Mouse (Mus musculus) midbrain, embryonic 15.5 days (tissue): Measurements from ENCODE around the gene Rab11b. TPM values are rescaled to one million over a fixed set of nuclear protein-coding genes. Genes with fewer than 3 reads are reported as not detected.

Experiments used
- ATAC-seq: fragments of 200-750 bp; cut with Nextera tagmentation; replicated peaks from 2 replicates; pipeline ENCODE4 v1.8.0; 2017; ENCODE audit warnings: moderate TSS enrichment
- H3K27ac ChIP-seq: fragments of 300-500 bp; sonication (generic); 2 replicates; pipeline ENCODE4 v1.5.1; 2015; ENCODE audit warnings: mild to moderate bottlenecking, inconsistent platforms
- H3K27me3 ChIP-seq: fragments of 300-500 bp; sonication (generic); replicated peaks from 2 replicates; pipeline ENCODE4 v1.6.1; 2015; ENCODE audit warnings: inconsistent platforms
- H3K36me3 ChIP-seq: fragments of 300-500 bp; sonication (generic); replicated peaks from 2 replicates; pipeline ENCODE4 v1.6.1; 2015; ENCODE audit warnings: inconsistent platforms
- H3K4me1 ChIP-seq: fragments of 300-500 bp; sonication (generic); 2 replicates; pipeline ENCODE4 v1.6.1; 2015; ENCODE audit warnings: inconsistent platforms
- H3K4me2 ChIP-seq: fragments of 300-500 bp; sonication (generic); 2 replicates; pipeline ENCODE4 v1.6.1; 2015; ENCODE audit warnings: inconsistent platforms, mild to moderate bottlenecking, moderate library complexity
- H3K4me3 ChIP-seq: fragments of 300-500 bp; sonication (generic); 2 replicates; pipeline ENCODE4 v1.5.1; 2015; ENCODE audit warnings: mild to moderate bottlenecking, inconsistent platforms
- H3K9ac ChIP-seq: fragments of 300-500 bp; sonication (generic); 2 replicates; pipeline ENCODE4 v1.6.1; 2015; ENCODE audit warnings: mild to moderate bottlenecking, inconsistent platforms
- H3K9me3 ChIP-seq: fragments of 300-500 bp; sonication (generic); 2 replicates; pipeline ENCODE4 v1.6.1; 2016; ENCODE audit warnings: inconsistent platforms
- WGBS: fragments of 180-500 bp; shearing (Covaris S2); methylation state at CpG from one replicate; pipeline ENCODE4 v1.1.7; 2015; ENCODE audit warnings: mixed read lengths; 5-methylcytosine and 5-hydroxymethylcytosine counted together
- polyA plus RNA-seq: library from polyadenylated mRNA; unstranded; fragments of >200 nt; fragmentation: Nextera tagmentation; extraction: Ambion mirVana; gene quantifications from 2 replicates; pipeline ENCODE4 v1.2.1, GENCODE M21; 2015

Gene Rab11b
- polyA plus RNA-seq: 630 and 639 TPM in 2 replicates

DNA sequence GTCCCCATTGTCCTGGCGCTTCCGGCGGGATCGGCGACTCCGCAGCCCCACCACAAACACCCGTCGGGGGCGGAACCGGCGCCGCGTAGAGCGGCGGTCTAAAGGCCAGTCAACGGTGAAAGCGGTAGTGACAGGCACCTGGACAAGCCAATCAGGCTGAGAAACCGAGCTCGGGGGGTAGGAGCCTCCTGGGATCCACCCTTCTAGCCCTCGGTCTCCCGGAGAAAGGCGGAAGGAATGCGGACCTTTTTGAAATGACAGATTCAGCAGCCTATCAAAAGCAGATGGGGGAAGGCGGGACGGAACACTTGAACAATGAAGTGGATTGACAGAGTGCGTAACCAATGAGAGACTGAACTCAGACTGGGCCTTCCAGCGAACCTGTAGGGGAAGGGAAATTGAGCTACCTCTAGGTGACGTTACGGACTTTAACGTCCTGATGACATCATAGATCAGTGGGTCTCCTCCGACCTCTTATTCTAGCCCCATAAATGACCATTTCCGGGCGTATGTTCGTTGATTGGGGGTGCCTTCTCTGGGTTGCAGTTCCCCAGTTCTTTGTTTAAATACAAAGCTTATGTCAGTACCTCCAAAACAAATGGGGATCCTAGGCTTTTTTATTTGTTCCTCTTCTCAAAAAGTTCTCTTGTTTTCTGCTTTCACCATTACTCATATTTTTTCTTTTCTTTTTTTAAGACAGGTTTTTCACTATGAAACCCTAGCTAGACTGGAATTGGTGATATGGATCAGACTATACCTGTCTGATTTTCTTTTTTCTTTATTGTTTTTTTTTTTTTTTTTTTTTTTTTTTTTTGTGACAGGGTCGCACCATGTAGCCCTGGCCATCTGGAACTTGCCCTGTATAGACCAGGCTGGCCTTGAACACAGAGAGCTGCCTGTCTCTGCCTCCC lies at the start of gene Rab11b:
Gene Rab11b (minus strand): TSS at position 276 of the 911 bp plus-strand sequence.
- Histone ChIP-seq H3K27me3 (no peaks in the 10 kb centered on the region), H3K4me2 (peak within 1 kb of the TSS; percentile 56), H3K4me3 (peak within 1 kb of the TSS; percentile 79), H3K4me1 (peaks cover 40% of the 10 kb centered on the region), H3K36me3 (no peaks in the 10 kb centered on the region), H3K27ac (peak within 1 kb of the TSS; percentile 98), H3K9me3 (no peaks in the 10 kb centered on the region), H3K9ac (peak within 1 kb of the TSS; percentile 99)
- 2% methylated on average over 35 of the region's 35 CpGs for WGBS
- peak; percentile 99 for ATAC-seq

DNA sequence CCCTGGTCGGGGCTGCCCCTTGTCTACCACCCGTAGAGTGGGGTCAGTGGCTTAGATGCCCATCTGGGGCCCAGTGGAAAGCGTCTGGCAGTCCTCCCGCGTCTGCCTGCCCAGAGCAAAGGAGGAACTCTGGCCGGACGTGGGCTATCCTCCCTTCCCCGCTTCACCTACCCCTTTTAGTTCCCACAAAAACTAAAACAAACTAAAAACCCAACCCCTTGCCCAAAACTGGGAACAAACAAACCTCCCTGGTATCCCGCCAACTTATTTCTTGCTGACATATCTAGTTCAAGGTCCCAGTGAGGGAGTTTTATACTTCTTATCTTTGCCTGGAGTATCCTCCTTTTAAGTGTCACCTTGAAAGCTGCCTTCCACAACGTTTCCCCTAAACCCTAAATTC lies 47.9 kb upstream of the Rab11b start:
- Histone ChIP-seq H3K9me3 (no peaks in the 10 kb centered on the region), H3K4me1 (0 out of 2 replicates have a peak, but pooled peaks cover 5% of the 10 kb centered on the region), H3K36me3 (no peaks in the 10 kb centered on the region), H3K9ac (no peak overlapping the region), H3K4me3 (no peak overlapping the region), H3K27me3 (no peaks in the 10 kb centered on the region), H3K4me2 (no peak overlapping the region), H3K27ac (no peak overlapping the region)
- WGBS: 42% methylated on average over 10 of the region's 10 CpGs
- no peak for ATAC-seq

- Histone ChIP-seq H3K9ac (no peak overlapping the region), H3K4me1 (0 out of 2 replicates have a peak, but pooled peaks cover 5% of the 10 kb centered on the region), H3K27ac (no peak overlapping the region), H3K4me2 (no peak overlapping the region), H3K9me3 (no peaks in the 10 kb centered on the region), H3K36me3 (no peaks in the 10 kb centered on the region), H3K27me3 (no peaks in the 10 kb centered on the region), H3K4me3 (no peak overlapping the region)
- WGBS: 60% methylated on average over 8 of the region's 9 CpGs
- no peak for ATAC-seq
These were observed 47.0 kb upstream of the Rab11b start for GRCm38 (mm10) chr17:33807181-33807888.

DNA sequence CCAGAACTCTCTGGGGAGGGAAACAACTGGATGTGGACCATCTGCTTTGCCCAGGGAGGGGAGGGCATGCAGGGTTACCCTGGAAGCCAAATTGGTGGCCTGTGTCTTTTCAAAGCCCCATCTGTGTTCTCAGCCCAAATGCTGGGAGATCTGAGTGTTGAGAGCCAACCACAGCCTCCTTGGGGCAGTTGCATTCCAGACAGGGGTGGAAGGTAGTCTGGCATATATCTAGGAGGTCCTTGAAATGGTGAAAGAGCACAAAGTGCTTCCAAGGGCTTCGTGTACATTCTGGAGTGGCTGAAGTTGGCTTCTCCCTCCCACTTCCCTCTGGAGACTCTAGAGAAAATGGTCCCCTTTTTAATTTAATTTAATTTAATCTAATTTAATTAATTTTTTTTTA lies 44.4 kb upstream of the Rab11b start:
- Histone ChIP-seq H3K27ac (no peak overlapping the region), H3K4me2 (no peak overlapping the region), H3K9ac (no peak overlapping the region), H3K36me3 (no peaks in the 10 kb centered on the region), H3K27me3 (no peaks in the 10 kb centered on the region), H3K4me1 (no peaks in the 10 kb centered on the region), H3K9me3 (no peaks in the 10 kb centered on the region), H3K4me3 (no peak overlapping the region)
- WGBS: 55% methylated on average over 1 of the region's 1 CpGs
- ATAC-seq: no peak

- no peak overlapping the region for H3K27ac ChIP-seq
- no peaks in the 10 kb centered on the region for H3K27me3 ChIP-seq
- no peak overlapping the region for H3K9ac ChIP-seq
- H3K36me3 ChIP-seq: no peaks in the 10 kb centered on the region
- ATAC-seq: no peak
- H3K4me2 ChIP-seq: no peak overlapping the region
- H3K9me3 ChIP-seq: no peaks in the 10 kb centered on the region
- H3K4me3 ChIP-seq: no peak overlapping the region
- H3K4me1 ChIP-seq: no peaks in the 10 kb centered on the region
- 70% methylated on average over 4 of the region's 4 CpGs for WGBS
These were observed 43.9 kb upstream of the Rab11b start for GRCm38 (mm10) chr17:33804205-33804604.

GRCm38 (mm10) chr17:33802221-33802620 lies 41.9 kb upstream of the Rab11b start:
- Histone ChIP-seq H3K36me3 (no peaks in the 10 kb centered on the region), H3K4me2 (no peak overlapping the region), H3K27me3 (no peaks in the 10 kb centered on the region), H3K9ac (no peak overlapping the region), H3K27ac (no peak overlapping the region), H3K4me3 (no peak overlapping the region), H3K4me1 (no peaks in the 10 kb centered on the region), H3K9me3 (no peaks in the 10 kb centered on the region)
- WGBS: 3% methylated on average over 2 of the region's 2 CpGs
- ATAC-seq: no peak

DNA sequence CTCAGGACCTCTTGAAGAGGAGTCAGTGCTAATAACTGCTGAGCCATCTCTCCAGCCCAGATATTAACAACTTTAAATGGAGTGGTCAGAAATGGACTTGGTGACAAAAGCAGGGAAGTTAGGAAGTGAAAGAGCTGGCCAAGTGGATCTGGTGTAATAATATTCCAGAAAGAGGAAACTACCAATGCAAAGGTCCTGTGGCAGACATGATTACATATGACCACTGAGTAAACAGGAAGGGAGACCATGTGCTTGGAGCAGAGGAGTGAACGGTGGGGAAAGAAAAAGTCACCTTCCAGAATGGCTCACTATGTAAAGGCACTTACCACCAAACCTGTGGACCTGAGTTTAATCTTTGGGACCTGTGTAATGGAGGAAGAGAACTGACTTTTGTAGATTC lies 38.9 kb upstream of the Rab11b start:
- Histone ChIP-seq H3K36me3 (no peaks in the 10 kb centered on the region), H3K4me1 (no peaks in the 10 kb centered on the region), H3K4me2 (no peak overlapping the region), H3K9ac (no peak overlapping the region), H3K4me3 (no peak overlapping the region), H3K9me3 (no peaks in the 10 kb centered on the region), H3K27ac (no peak overlapping the region), H3K27me3 (no peaks in the 10 kb centered on the region)
- 64% methylated on average over 1 of the region's 1 CpGs for WGBS
- no peak for ATAC-seq

- H3K27me3 ChIP-seq: no peaks in the 10 kb centered on the region
- no peak overlapping the region for H3K4me3 ChIP-seq
- WGBS: 59% methylated on average over 3 of the region's 3 CpGs
- H3K4me2 ChIP-seq: no peak overlapping the region
- H3K36me3 ChIP-seq: no peaks in the 10 kb centered on the region
- no peak overlapping the region for H3K27ac ChIP-seq
- ATAC-seq: no peak
- no peak overlapping the region for H3K9ac ChIP-seq
- H3K9me3 ChIP-seq: no peaks in the 10 kb centered on the region
- no peaks in the 10 kb centered on the region for H3K4me1 ChIP-seq
These were observed 38.0 kb upstream of the Rab11b start for GRCm38 (mm10) chr17:33798306-33798705.

- Histone ChIP-seq H3K27ac (no peak overlapping the region), H3K27me3 (no peaks in the 10 kb centered on the region), H3K4me3 (no peak overlapping the region), H3K9me3 (no peaks in the 10 kb centered on the region), H3K9ac (no peak overlapping the region), H3K4me2 (no peak overlapping the region), H3K36me3 (no peaks in the 10 kb centered on the region), H3K4me1 (no peaks in the 10 kb centered on the region)
- ATAC-seq: no peak
- 89% methylated on average over 4 of the region's 4 CpGs for WGBS
These were observed 28.4 kb upstream of the Rab11b start for GRCm38 (mm10) chr17:33788732-33789131.

DNA sequence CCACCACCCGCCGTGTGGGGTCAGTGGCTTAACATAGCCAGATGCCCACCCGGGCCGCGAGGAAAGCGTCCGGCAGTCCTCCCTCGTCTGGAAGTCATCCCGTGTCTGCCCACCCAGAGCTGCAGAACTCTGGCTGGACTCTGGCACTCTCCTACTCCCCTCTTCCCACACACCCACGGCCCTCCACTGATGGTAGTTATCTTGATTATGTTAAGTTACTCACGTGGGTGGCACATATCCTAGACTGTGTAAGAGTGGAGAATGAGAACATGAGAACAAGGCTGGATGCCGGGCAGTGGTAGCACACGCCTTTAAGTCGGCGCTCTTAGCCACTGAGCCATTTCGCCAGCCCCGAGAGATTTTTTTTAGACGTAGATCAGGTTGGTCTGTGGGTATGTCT lies 26.0 kb upstream of the Rab11b start:
- no peak for ATAC-seq
- Histone ChIP-seq H3K4me1 (peaks cover 8% of the 10 kb centered on the region), H3K4me2 (no peak overlapping the region), H3K27ac (no peak overlapping the region), H3K9me3 (no peaks in the 10 kb centered on the region), H3K9ac (no peak overlapping the region), H3K27me3 (0 out of 2 replicates have a peak, but pooled peaks cover 3% of the 10 kb centered on the region), H3K4me3 (no peak overlapping the region), H3K36me3 (no peaks in the 10 kb centered on the region)
- WGBS: 85% methylated on average over 18 of the region's 18 CpGs

- Histone ChIP-seq H3K27me3 (0 out of 2 replicates have a peak, but pooled peaks cover 3% of the 10 kb centered on the region), H3K27ac (no peak overlapping the region), H3K36me3 (no peaks in the 10 kb centered on the region), H3K4me2 (no peak overlapping the region), H3K4me1 (peaks cover 13% of the 10 kb centered on the region), H3K9me3 (no peaks in the 10 kb centered on the region), H3K4me3 (no peak overlapping the region), H3K9ac (no peak overlapping the region)
- 85% methylated on average over 2 of the region's 2 CpGs for WGBS
- no peak for ATAC-seq
These were observed 24.6 kb upstream of the Rab11b start for GRCm38 (mm10) chr17:33784939-33785338.

- ATAC-seq: no peak
- Histone ChIP-seq H3K27ac (no peak overlapping the region), H3K4me3 (no peak overlapping the region), H3K9me3 (no peaks in the 10 kb centered on the region), H3K36me3 (no peaks in the 10 kb centered on the region), H3K27me3 (0 out of 2 replicates have a peak, but pooled peaks cover 3% of the 10 kb centered on the region), H3K9ac (no peak overlapping the region), H3K4me2 (no peak overlapping the region), H3K4me1 (peaks cover 13% of the 10 kb centered on the region)
These were observed 23.1 kb upstream of the Rab11b start for GRCm38 (mm10) chr17:33783408-33783807.
